Mouse (Mus musculus) lung, postnatal 14 days (tissue): Measurements from ENCODE around the gene Klhl29.

ENCODE experiments used
- DNase-seq: peaks from one replicate; pipeline ENCODE4 v3.0.0; 2021

Gene Klhl29

GRCm38 (mm10) chr12:5114631-5115030, 260.9 kb downstream of the Klhl29 start:
- DNase-seq, result no peak

GRCm38 (mm10) chr12:5111343-5111742, 264.1 kb downstream of the Klhl29 start:
- peak; percentile 44 for DNase-seq

GRCm38 (mm10) chr12:5108613-5109012, 266.9 kb downstream of the Klhl29 start:
- DNase-seq, result no peak

GRCm38 (mm10) chr12:5107795-5108194, 267.7 kb downstream of the Klhl29 start:
- DNase-seq, result no peak

- DNase-seq, result no peak
Observed at GRCm38 (mm10) chr12:5104422-5105052, 270.9 kb downstream of the Klhl29 start.

- DNase-seq, result no peak
Observed at GRCm38 (mm10) chr12:5101411-5102024, 274.0 kb downstream of the Klhl29 start.

GRCm38 (mm10) chr12:5099572-5099971, 275.9 kb downstream of the Klhl29 start:
- no peak for DNase-seq

GRCm38 (mm10) chr12:5088639-5089038, 286.8 kb downstream of the Klhl29 start:
- DNase-seq, result no peak

GRCm38 (mm10) chr12:5087787-5088519, 287.5 kb downstream of the Klhl29 start:
- peak; percentile 63 for DNase-seq

GRCm38 (mm10) chr12:5084714-5085113, 290.8 kb downstream of the Klhl29 start:
- no peak for DNase-seq

GRCm38 (mm10) chr12:5081480-5081879, 294.0 kb downstream of the Klhl29 start:
- DNase-seq, result no peak

- no peak for DNase-seq
Observed at GRCm38 (mm10) chr12:5073191-5073590, 302.3 kb downstream of the Klhl29 start.

GRCm38 (mm10) chr12:5070131-5070530, 305.4 kb downstream of the Klhl29 start:
- no peak for DNase-seq

- DNase-seq, result no peak
Observed at GRCm38 (mm10) chr12:5067590-5067989, 307.9 kb downstream of the Klhl29 start.

- DNase-seq, result no peak
Observed at GRCm38 (mm10) chr12:5048104-5048503, 327.4 kb downstream of the Klhl29 start.

GRCm38 (mm10) chr12:5044141-5044540, 331.3 kb downstream of the Klhl29 start:
- no peak for DNase-seq

- DNase-seq, result no peak
Observed at GRCm38 (mm10) chr12:5038008-5038407, 337.5 kb downstream of the Klhl29 start.

- no peak for DNase-seq
Observed at GRCm38 (mm10) chr12:5029035-5029434, 346.4 kb downstream of the Klhl29 start.
